Mouse (Mus musculus) c-Kit-positive CD71-positive TER-119-positive erythroid progenitor cells, embryonic 14.5 days (primary cell): ENCODE results near the gene Ifna4.
"Not testable (repeated sequence)": the region's sequence is repeated elsewhere in the genome, so short reads cannot be mapped to it uniquely, and the experiment has no call there.

ENCODE experiments used
- DNase-seq: peaks from one replicate; pipeline ENCODE4 v3.0.0-alpha.2; 2013; ENCODE audit warnings: low spot score

The Ifna4 gene

GRCm38 (mm10) chr4:88841438-88841911 is at the start of gene Ifna4:
TSS of gene Ifna4 (plus strand) at chr4:88841861.
- no peak for DNase-seq

- DNase-seq = not testable (repeated sequence)
These were observed 47.6 kb upstream of the Ifna4 start, which contains the start of gene Gm13275 for GRCm38 (mm10) chr4:88793936-88794675. TSS of gene Gm13275 (plus strand) at chr4:88794487.

GRCm38 (mm10) chr4:88797097-88797496 is 44.6 kb upstream of the Ifna4 start, which contains the start of gene Gm13279:
TSS of gene Gm13279 (plus strand) at chr4:88797397.
- DNase-seq = not testable (repeated sequence)

GRCm38 (mm10) chr4:88799365-88799764 is 42.3 kb upstream of the Ifna4 start, which contains the start of gene Gm13285:
TSS of gene Gm13285 (plus strand) at chr4:88799665.
- not testable (repeated sequence) for DNase-seq

GRCm38 (mm10) chr4:88802954-88803353 is 38.7 kb upstream of the Ifna4 start, which contains the start of gene Gm13287:
TSS of gene Gm13287 (plus strand) at chr4:88803254.
- DNase-seq = not testable (repeated sequence)

- DNase-seq = not testable (repeated sequence)
These were observed 36.4 kb upstream of the Ifna4 start, which contains the start of gene Gm13288 for GRCm38 (mm10) chr4:88805231-88805630. TSS of gene Gm13288 (plus strand) at chr4:88805531.

GRCm38 (mm10) chr4:88805761-88806160 is 35.9 kb upstream of the Ifna4 start:
- DNase-seq = not testable (repeated sequence)

- DNase-seq = no peak
These were observed 25.7 kb upstream of the Ifna4 start, which contains the start of gene Ifna7 for GRCm38 (mm10) chr4:88815928-88816327. TSS of gene Ifna7 (plus strand) at chr4:88816228.

- no peak for DNase-seq
These were observed 22.0 kb upstream of the Ifna4 start, which contains the start of gene Ifna11 for GRCm38 (mm10) chr4:88819659-88820058. TSS of gene Ifna11 (plus strand) at chr4:88819959.

GRCm38 (mm10) chr4:88822995-88823394 is 18.7 kb upstream of the Ifna4 start:
- no peak for DNase-seq

- DNase-seq = not testable (repeated sequence)
These were observed 14.5 kb upstream of the Ifna4 start, which contains the start of gene Ifna6 for GRCm38 (mm10) chr4:88827116-88827515. TSS of gene Ifna6 (plus strand) at chr4:88827416.

GRCm38 (mm10) chr4:88830523-88830922 is 11.1 kb upstream of the Ifna4 start:
- no peak for DNase-seq

- DNase-seq = not testable (repeated sequence)
These were observed 6.4 kb upstream of the Ifna4 start, which contains the start of gene Ifna5 for GRCm38 (mm10) chr4:88835225-88835624. TSS of gene Ifna5 (plus strand) at chr4:88835525.

GRCm38 (mm10) chr4:88838828-88839227 is 2.8 kb upstream of the Ifna4 start:
- no peak for DNase-seq

- DNase-seq = no peak
These were observed 1.6 kb upstream of the Ifna4 start for GRCm38 (mm10) chr4:88840058-88840457.

- no peak for DNase-seq
These were observed 3.7 kb downstream of the Ifna4 start for GRCm38 (mm10) chr4:88845334-88845733.

GRCm38 (mm10) chr4:88849698-88850097 is 8.0 kb downstream of the Ifna4 start, which contains the start of gene Ifna1:
TSS of gene Ifna1 (plus strand) at chr4:88850087.
- DNase-seq = no peak

- DNase-seq = no peak
These were observed 9.5 kb downstream of the Ifna4 start for GRCm38 (mm10) chr4:88851026-88851763.

GRCm38 (mm10) chr4:88859214-88859613 is 17.6 kb downstream of the Ifna4 start:
- no peak for DNase-seq

- no peak for DNase-seq
These were observed 21.6 kb downstream of the Ifna4 start for GRCm38 (mm10) chr4:88863309-88863708.

- DNase-seq = no peak
These were observed 22.9 kb downstream of the Ifna4 start for GRCm38 (mm10) chr4:88864599-88864998.

- DNase-seq = no peak
These were observed 23.4 kb downstream of the Ifna4 start for GRCm38 (mm10) chr4:88865011-88865569.
